In the genomic region with DNA sequence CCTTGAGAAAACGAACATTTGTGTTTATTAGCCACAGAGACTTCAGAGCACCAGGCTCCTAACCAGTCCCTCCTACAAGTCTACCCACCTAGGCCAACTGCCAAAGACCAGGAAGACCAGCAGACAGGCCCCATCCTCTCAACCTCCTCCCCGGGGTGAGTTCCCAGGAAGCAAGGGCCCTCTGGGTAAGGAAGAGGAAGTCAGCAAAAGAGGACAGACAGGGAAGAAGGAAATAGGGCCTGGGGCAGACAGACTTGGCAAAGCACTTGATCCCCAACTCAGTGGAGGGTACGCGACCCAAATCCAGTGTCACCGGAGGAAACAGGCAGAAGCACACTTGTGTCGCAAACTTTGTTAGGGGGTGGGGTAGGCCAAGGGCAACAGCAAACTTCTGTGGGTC, we compare ENCODE assay signal across 18 mouse cellular contexts. TPM values are rescaled to one million over a fixed set of nuclear protein-coding genes. Genes with fewer than 3 reads are reported as not detected.
DNase-seq lines count a peak whose midpoint lies in the region; ATAC-seq and TF ChIP-seq lines count a peak whose summit lies in the region.
"Had no signal": no experiment of that assay in that cellular context is flagged by ENCODE, and none has a peak within 500 bp of the region (broad histone marks: within the 10 kb centered on the region; RNA-seq: fewer than 3 reads in every experiment).

No protein-coding gene starts in this region.

- no peak for TF ChIP-seq CTCF in heart, adult 2 months (IDR thresholded peaks at IDR 0.05)
- no peak for TF ChIP-seq CTCF in hindbrain, postnatal 0 days (IDR thresholded peaks at IDR 0.05; ENCODE audit: low read depth)

- no peaks in the 10 kb centered on the region for H3K79me2 ChIP-seq in heart, adult 2 months (replicated peaks; ENCODE audit: control insufficient read depth, insufficient read depth, low read length)

- no peak for TF ChIP-seq POLR2A in heart, adult 2 months (IDR thresholded peaks at IDR 0.05; ENCODE audit: insufficient read depth, low read depth, low read length)

- no peak overlapping the region for H3K9ac ChIP-seq in heart, adult 2 months (ENCODE audit: low read depth, low read length)
- H3K9ac ChIP-seq in forebrain, embryonic 12.5 days, result peak overlapping the region; percentile 73
- H3K9ac ChIP-seq in hindbrain, postnatal 0 days (replicated peaks; ENCODE audit: low read length), result no peak overlapping the region
- peak overlapping the region; percentile 1; the same call in 1 of the 2 replicates for H3K9ac ChIP-seq in neural tube, embryonic 12.5 days
- H3K9ac ChIP-seq: embryonic facial prominence, embryonic 15.5 days; heart, embryonic 15.5 days; lung, embryonic 14.5 days had no signal

- no peak for TF ChIP-seq EP300 in heart, adult 2 months (IDR thresholded peaks at IDR 0.05; ENCODE audit: insufficient read depth, low read depth, low read length)

- WGBS in heart, adult 2 months, result 76% methylated on average over 6 of the region's 6 CpGs
- 97% methylated on average over 6 of the region's 6 CpGs for WGBS in forebrain, embryonic 12.5 days
- WGBS in hindbrain, postnatal 0 days, result 72% methylated on average over 6 of the region's 6 CpGs
- 93% methylated on average over 6 of the region's 6 CpGs for WGBS in neural tube, embryonic 12.5 days

- H3K27ac ChIP-seq in heart, adult 2 months, result peak overlapping the region; percentile 33; the same call in 1 of the 2 replicates
- 0 out of 2 replicates have a peak overlapping the region, but pooled peaks have one; percentile 93 for H3K27ac ChIP-seq in forebrain, embryonic 12.5 days
- no peak overlapping the region for H3K27ac ChIP-seq in hindbrain, postnatal 0 days
- H3K27ac ChIP-seq in neural tube, embryonic 12.5 days, result no peak overlapping the region
- H3K27ac ChIP-seq: embryonic facial prominence, embryonic 15.5 days; heart, embryonic 15.5 days; layer of hippocampus, adult 2 months had no signal

- peak overlapping the region; percentile 75 for H3K4me2 ChIP-seq in forebrain, embryonic 12.5 days
- H3K4me2 ChIP-seq in hindbrain, postnatal 0 days (ENCODE audit: low read depth, low read length), result peak overlapping the region; percentile 62
- H3K4me2 ChIP-seq in neural tube, embryonic 12.5 days (replicated peaks), result peak overlapping the region; percentile 72
- H3K4me2 ChIP-seq: lung, embryonic 14.5 days had no signal

- H3K4me3 ChIP-seq in heart, adult 2 months, result no peak overlapping the region
- H3K4me3 ChIP-seq in forebrain, embryonic 12.5 days (replicated peaks), result peak overlapping the region; percentile 47
- no peak overlapping the region for H3K4me3 ChIP-seq in hindbrain, postnatal 0 days (ENCODE audit: low read length)
- H3K4me3 ChIP-seq in neural tube, embryonic 12.5 days, result no peak overlapping the region; the same call in 1 of the 2 replicates
- H3K4me3 ChIP-seq: heart, embryonic 15.5 days; layer of hippocampus, adult 2 months; megakaryocyte, embryonic 14.5 days had no signal

- no peaks in the 10 kb centered on the region for H3K9me3 ChIP-seq in forebrain, embryonic 12.5 days
- H3K9me3 ChIP-seq in hindbrain, postnatal 0 days (ENCODE audit: low read length), result no peaks in the 10 kb centered on the region
- no peaks in the 10 kb centered on the region for H3K9me3 ChIP-seq in neural tube, embryonic 12.5 days
- H3K9me3 ChIP-seq: embryonic facial prominence, embryonic 15.5 days; heart, embryonic 15.5 days; megakaryocyte, embryonic 14.5 days had no signal

- no peak for ATAC-seq in forebrain, embryonic 12.5 days (ENCODE audit: low FRiP score)
- ATAC-seq in hindbrain, postnatal 0 days, result no peak
- ATAC-seq in neural tube, embryonic 12.5 days (ENCODE audit: low FRiP score, low read depth), result no peak
- no peak for ATAC-seq in frontal cortex, adult (ENCODE audit: low TSS enrichment)
- ATAC-seq: intestine, embryonic 16.5 days had no signal

- no peaks in the 10 kb centered on the region; the same call in 1 of the 2 replicates for H3K36me3 ChIP-seq in heart, adult 2 months (ENCODE audit: control insufficient read depth, insufficient read depth, low read length)
- peaks cover 20% of the 10 kb centered on the region for H3K36me3 ChIP-seq in forebrain, embryonic 12.5 days (replicated peaks)
- H3K36me3 ChIP-seq in hindbrain, postnatal 0 days (ENCODE audit: insufficient read depth, low read length), result 0 out of 2 replicates have a peak, but pooled peaks cover 4% of the 10 kb centered on the region
- H3K36me3 ChIP-seq in neural tube, embryonic 12.5 days, result peaks cover 14% of the 10 kb centered on the region; the same call in 1 of the 2 replicates
- H3K36me3 ChIP-seq: heart, embryonic 15.5 days had no signal

- intact Hi-C loops in heart, adult 2 months (cut with DNase I), result no loop called here

- DNase-seq in heart, adult 2 months, result peak in 1 of 2 experiments; percentile 9
- DNase-seq in heart, adult 18-20 months, result no peak
- DNase-seq in hindbrain, postnatal 0 days (ENCODE audit: low spot score), result no peak
- no peak for DNase-seq in left cerebral cortex, adult 18-20 months (ENCODE audit: low spot score in 2 of 2)
- no peak for DNase-seq in Muller cell, postnatal 12 days (ENCODE audit: inconsistent ontology term)
- DNase-seq: B cell, adult 2 months; cerebellum, postnatal 25 days; lung, embryonic 14.5 days had no signal

- H3K4me1 ChIP-seq in heart, adult 2 months (ENCODE audit: control insufficient read depth, insufficient read depth, low read length), result peaks cover 20% of the 10 kb centered on the region
- H3K4me1 ChIP-seq in forebrain, embryonic 12.5 days, result peaks cover 92% of the 10 kb centered on the region
- peaks cover 54% of the 10 kb centered on the region for H3K4me1 ChIP-seq in hindbrain, postnatal 0 days (ENCODE audit: insufficient read depth, low read length)
- peaks cover 76% of the 10 kb centered on the region for H3K4me1 ChIP-seq in neural tube, embryonic 12.5 days

- H3K27me3 ChIP-seq in heart, adult 2 months (ENCODE audit: control insufficient read depth, insufficient read depth, low read length), result no peaks in the 10 kb centered on the region
- H3K27me3 ChIP-seq in forebrain, embryonic 12.5 days, result 0 out of 2 replicates have a peak, but pooled peaks cover 3% of the 10 kb centered on the region
- no peaks in the 10 kb centered on the region for H3K27me3 ChIP-seq in hindbrain, postnatal 0 days (ENCODE audit: insufficient read depth, low read length)
- H3K27me3 ChIP-seq in neural tube, embryonic 12.5 days (replicated peaks), result no peaks in the 10 kb centered on the region; the same call in 1 of the 2 replicates

RNA-seq across cellular contexts. Expression of a gene that starts 10.6 kb away (rescaled TPM):
- 1 to 10 TPM; 4.3 to 4.7 TPM for total RNA-seq in heart, adult 2 months (2021)
- 6.6 and 7.2 TPM in 2 replicates for polyA plus RNA-seq in heart, adult 2 months (2012; rRNA removed)
- total RNA-seq in heart, adult 18-20 months (2021), result 1 to 10 TPM; 3.4 to 3.7 TPM
- polyA plus RNA-seq in forebrain, embryonic 12.5 days (2016; fragmentation: Nextera tagmentation; extraction: Ambion mirVana), result 90.2 and 96.2 TPM in 2 replicates
- 25.4 and 27.3 TPM in 2 replicates for total RNA-seq in hindbrain, postnatal 0 days (2014; rRNA removed)
- 35.8 and 36.5 TPM in 2 replicates for polyA plus RNA-seq in hindbrain, postnatal 0 days (2015; fragmentation: Nextera tagmentation; extraction: Ambion mirVana)
- polyA plus RNA-seq in neural tube, embryonic 12.5 days (2016; fragmentation: Nextera tagmentation; extraction: Ambion mirVana), result 91.5 and 94.3 TPM in 2 replicates
- total RNA-seq in left cerebral cortex, adult 18-20 months (2021), result 1 to 10 TPM; 7.4 to 7.6 TPM

RNA-seq across cellular contexts. Expression of a gene that starts 26.9 kb away (rescaled TPM):
- total RNA-seq in heart, adult 2 months (2021), result 1 to 10 TPM; 1.8 to 3.4 TPM
- polyA plus RNA-seq in heart, adult 2 months (2012; rRNA removed), result 2.5 and 2.8 TPM in 2 replicates
- 1 to 10 TPM; 1.6 to 2.9 TPM for total RNA-seq in heart, adult 18-20 months (2021)
- 0.54 and 0.78 TPM in 2 replicates for polyA plus RNA-seq in forebrain, embryonic 12.5 days (2016; fragmentation: Nextera tagmentation; extraction: Ambion mirVana)
- total RNA-seq in hindbrain, postnatal 0 days (2014; rRNA removed), result 2.7 and 3.1 TPM in 2 replicates
- polyA plus RNA-seq in hindbrain, postnatal 0 days (2015; fragmentation: Nextera tagmentation; extraction: Ambion mirVana), result 2.6 and 2.7 TPM in 2 replicates
- polyA plus RNA-seq in neural tube, embryonic 12.5 days (2016; fragmentation: Nextera tagmentation; extraction: Ambion mirVana), result 1.1 and 1.3 TPM in 2 replicates
- 1 to 10 TPM; 2.1 to 2.8 TPM for total RNA-seq in left cerebral cortex, adult 18-20 months (2021)

RNA-seq across cellular contexts. Expression of a gene that starts 58.4 kb away (rescaled TPM):
- total RNA-seq in heart, adult 2 months (2021), result under 1 TPM; 0.23 to 0.27 TPM
- polyA plus RNA-seq in heart, adult 2 months (2012; rRNA removed), result 0.94 and 1.0 TPM in 2 replicates
- total RNA-seq in heart, adult 18-20 months (2021), result under 1 TPM; 0.28 to 0.35 TPM
- 0.10 TPM in 1 of 2 replicates, not detected in the other for polyA plus RNA-seq in forebrain, embryonic 12.5 days (2016; fragmentation: Nextera tagmentation; extraction: Ambion mirVana)
- 0.10 and 0.14 TPM in 2 replicates for total RNA-seq in hindbrain, postnatal 0 days (2014; rRNA removed)
- 0.28 and 0.29 TPM in 2 replicates for polyA plus RNA-seq in hindbrain, postnatal 0 days (2015; fragmentation: Nextera tagmentation; extraction: Ambion mirVana)
- polyA plus RNA-seq in neural tube, embryonic 12.5 days (2016; fragmentation: Nextera tagmentation; extraction: Ambion mirVana), result 0.39 and 0.84 TPM in 2 replicates
- not detected for total RNA-seq in left cerebral cortex, adult 18-20 months (2021)
- total RNA-seq: MEL had no signal
- polyA plus RNA-seq: limb, embryonic 11.5 days had no signal

Comparison
In these comparisons a context has a peak if more than half of its experiments do, and no peak if none do; other contexts are left out.
1. H3K27ac ChIP-seq: peak in heart, adult 2 months (single experiment) and forebrain, embryonic 12.5 days (single experiment); none in hindbrain, postnatal 0 days (single experiment) and neural tube, embryonic 12.5 days (single experiment).
2. H3K9ac ChIP-seq: peak in forebrain, embryonic 12.5 days (single experiment) and neural tube, embryonic 12.5 days (single experiment); none in heart, adult 2 months (single experiment) and hindbrain, postnatal 0 days (single experiment).
3. Peak in every context shown above with its lines, with median percentiles within 50 percentile points of each other: H3K4me2 ChIP-seq.